Mouse (Mus musculus) embryo, embryonic 11 days (tissue): ENCODE measurements around the gene Hivep3.

Source experiments
- DNase-seq: peaks from one replicate; pipeline ENCODE4 v3.0.0-alpha.2; 2015

Gene Hivep3

DNA sequence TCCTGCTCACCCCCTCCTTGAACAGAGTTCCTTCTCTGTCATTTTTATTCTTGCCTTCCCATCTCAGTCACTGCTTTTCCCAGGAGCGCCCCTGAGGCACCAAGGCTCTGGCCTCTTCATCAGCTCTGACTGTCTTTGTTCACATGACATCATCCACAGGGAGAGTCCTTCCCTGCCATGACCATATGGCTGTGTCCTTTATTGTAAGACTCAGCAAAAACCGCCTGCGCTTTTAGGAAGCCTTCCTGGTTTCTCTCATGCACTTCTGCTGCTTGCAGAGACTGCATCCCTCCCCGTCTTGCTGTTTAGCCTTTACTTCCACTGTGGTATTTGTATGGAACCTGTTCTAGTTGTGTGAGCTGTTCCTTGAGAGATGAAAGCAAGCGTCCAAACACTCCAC is 216.6 kb downstream of the Hivep3 start:
- no peak for DNase-seq

DNA sequence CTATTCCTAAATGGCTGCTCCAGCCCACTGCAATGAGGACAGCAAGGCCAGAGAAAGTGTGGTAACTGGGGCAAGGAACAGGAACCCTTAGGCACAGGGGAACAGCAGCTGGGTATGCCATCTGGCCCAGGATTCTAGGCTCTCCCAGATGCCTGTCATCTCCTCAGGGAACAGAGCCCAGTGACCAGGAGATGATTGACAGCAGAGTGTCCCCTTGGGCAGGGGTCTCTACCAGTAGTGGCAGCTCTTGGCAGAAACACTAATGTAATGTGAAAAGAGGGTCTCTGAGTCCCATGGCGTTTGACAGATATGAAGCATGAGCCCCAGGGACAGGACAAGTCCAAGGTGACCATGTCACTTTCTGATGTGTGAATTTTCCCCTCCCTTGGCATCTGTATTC is 217.5 kb downstream of the Hivep3 start:
- no peak for DNase-seq

DNA sequence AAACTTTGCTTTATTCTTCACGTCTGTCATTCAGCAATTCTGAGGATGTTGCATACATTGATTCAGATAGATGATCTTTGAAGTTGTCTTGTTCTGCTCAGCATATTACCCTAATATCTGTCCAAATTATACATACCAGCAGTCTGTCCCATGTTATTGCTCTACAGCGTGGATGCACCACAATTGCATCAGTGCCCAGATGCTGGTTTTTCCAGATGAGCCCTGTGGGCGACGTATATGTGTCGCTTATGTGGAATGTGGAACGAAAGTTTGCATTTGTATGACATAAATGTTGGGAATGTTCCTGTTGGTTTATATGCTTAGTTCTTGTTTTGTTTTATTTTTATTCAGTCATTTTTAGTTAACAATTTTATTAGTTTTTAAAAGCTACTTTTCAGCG is 221.4 kb downstream of the Hivep3 start:
- DNase-seq, result no peak

DNA sequence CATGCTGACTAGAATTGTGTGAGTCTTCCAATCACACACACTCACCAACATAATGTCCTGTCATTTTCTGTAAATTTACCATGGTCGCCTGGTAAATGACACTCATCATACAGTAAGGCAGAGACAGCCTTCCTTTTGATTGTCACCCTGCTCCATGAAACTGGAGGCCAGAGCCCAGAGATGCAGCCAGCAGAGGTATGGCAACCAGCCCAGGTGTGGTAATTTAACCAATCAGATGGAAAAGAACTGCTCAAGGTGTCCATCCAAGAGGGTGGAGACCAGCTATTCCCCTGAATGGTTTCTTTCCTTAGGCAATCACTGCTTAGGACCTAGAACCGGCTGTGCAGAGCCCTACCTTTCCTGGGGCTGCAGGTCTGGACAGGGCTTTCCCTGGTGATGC is 224.4 kb downstream of the Hivep3 start:
- DNase-seq, result no peak

DNA sequence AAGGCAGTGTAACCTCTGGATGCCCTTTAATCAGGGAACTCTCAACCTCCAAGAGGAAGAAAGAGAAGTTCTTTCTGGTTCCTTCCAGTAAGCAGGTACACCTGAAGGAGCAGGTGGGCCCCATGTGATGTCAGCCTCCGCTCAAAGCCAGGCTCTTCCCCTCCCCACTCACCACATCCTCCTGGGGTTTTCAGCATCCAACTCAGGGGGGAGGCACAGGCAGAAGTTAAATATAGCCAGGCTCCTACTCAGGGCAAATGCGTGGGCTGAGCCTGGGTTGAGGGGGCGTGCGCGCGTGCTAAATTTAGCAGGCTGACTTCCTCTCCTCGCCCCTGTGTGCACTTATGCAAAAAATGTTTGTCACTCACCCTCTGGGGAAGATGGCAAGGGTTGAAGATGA is 225.7 kb downstream of the Hivep3 start:
- DNase-seq, result no peak

DNA sequence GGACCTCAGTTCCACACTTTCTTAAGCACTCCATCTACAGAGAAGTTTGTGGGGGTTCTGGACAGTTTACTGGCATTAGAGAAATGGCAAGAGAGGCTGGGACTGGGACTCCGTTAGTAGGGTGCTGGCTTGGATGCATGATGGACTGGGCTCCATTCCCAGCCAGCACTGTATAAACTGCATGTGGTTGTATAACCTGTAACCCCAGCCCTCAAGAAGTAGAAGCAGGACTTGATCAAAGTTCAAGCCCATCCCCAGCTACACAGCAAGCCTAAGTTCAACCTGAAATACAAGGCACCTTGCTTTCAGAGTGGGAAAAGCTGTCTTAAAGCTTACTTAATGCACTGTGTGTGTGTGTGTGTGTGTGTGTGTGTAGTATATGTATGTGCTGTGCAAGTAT is 226.3 kb downstream of the Hivep3 start:
- DNase-seq, result no peak

DNA sequence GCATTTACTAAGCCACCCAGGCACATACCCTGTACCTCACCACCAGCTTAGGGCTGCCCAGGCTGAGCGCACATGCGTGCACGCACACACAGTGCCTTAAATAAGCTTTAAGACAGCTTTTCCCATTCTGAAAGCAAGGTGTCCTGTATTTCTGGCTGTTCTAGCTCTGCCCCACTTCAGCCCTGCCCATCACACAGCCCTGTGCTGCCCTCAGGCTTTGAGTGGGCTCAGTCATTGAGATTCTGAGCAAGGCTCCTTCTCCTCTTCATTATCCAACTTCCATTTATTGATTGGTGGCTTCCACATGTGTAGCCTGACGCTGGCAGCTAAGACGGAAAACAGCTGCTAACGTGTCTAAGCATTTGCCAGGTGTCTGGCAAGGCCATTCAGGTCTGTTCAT is 226.9 kb downstream of the Hivep3 start:
- no peak for DNase-seq

DNA sequence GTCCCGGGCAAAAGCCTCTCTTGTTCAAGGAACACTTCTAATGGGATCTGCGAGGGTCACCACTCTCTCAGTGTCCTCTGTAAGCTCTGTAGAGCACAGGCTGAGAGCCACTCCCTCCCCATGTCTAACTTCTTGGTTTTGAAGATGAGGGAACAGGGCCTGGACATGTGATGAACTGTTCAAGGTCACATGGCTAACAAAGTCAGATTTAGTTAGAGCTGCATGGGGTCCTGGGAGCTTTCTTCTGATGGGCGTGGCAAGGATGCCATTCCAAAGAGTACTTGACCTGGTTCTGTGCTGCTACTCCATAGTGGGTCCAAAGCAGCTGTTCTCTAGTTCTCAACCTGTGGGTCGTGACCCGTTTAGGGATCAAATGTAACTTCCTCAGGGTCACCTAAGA is 227.6 kb downstream of the Hivep3 start:
- DNase-seq, result no peak

DNA sequence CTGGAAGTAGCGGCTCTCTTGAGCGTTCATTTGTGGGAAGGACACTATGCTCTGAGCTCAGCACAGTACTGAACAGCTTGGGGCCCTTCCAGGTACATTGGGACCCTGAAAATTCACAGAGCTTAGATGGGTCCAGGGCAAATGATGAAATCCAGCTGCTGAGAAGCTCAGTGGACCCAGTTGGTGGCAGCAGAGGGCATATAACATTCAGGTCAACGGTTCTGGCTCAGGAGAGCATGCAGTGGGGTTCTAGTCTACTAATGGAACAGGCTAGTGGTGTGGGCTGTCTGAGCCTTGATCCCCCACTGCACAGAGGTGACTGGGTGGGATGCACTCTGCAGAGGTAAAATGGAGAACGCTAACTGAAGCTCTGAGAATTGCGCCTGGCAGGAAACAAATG is 228.5 kb downstream of the Hivep3 start:
- DNase-seq, result no peak

DNA sequence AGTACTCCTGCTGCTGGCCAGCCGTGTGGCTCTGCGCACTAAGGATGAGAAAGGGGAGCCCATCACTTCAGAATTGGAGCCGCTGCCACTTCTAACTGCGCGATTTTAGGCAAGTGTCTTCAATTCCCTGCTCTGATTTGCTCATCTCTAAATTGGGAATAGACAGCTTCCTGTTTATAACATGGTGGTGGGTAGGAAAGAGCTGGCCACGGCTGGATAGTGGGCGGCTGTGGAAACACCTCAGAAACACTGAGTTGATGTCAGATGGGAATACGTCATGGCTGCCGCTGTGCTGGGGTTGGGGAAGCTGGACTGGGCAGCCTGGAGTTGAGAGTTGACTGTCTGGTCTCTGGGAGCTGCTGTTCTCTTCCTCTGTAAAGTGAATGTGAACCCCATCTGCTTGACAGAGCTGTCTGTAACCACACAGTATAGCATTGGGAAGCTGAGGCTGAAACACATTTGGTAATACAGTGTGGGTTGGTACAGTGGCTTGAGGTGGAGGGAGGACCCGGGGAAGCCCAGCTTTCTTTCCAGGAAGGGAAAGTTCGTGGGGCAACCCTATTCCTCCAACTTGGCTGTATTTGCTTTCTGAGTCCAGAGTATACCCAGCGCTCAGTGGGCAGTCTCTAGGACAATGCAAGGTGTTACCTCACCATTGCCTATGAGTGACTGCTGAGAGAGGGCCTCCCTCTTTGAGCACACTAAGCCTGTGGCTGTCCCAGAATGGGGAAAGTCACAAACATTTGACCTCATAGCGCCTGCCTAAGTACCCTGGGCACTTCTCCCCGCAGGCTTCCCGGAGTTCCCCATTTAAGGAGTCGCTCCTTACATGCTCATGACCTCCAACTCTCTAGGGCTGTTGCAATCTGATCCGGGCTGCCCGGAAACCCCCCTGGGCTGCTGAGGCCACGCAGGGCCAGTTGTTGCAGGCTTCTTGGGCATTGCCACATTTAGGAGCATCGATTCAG is 232.8 kb downstream of the Hivep3 start:
- peak; percentile 43 for DNase-seq

DNA sequence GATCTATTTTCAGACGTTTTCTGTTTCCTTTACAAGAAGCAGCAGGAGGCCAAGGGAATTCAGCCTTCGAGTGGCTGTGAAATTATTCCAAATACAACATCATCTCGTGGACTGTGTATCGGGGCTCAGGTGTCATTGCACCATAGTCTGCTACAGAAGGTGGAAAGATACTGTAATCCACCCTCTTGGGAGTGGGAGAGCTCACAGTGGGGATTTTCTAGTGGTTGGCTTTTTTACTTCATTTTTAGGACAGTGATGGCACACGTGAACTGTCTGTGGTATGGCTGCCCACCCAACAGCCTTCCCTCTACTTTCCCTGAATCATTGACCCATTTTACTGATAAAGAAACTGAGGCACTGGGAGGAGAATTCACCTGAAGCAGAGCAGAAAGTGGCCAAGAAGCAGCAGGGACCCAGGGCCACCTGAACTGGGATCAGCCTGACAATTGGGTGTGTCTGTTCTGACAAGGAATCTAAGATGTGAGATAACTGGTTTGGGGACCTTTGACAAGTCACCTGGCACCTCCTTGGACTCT is 233.6 kb downstream of the Hivep3 start:
- no peak for DNase-seq

DNA sequence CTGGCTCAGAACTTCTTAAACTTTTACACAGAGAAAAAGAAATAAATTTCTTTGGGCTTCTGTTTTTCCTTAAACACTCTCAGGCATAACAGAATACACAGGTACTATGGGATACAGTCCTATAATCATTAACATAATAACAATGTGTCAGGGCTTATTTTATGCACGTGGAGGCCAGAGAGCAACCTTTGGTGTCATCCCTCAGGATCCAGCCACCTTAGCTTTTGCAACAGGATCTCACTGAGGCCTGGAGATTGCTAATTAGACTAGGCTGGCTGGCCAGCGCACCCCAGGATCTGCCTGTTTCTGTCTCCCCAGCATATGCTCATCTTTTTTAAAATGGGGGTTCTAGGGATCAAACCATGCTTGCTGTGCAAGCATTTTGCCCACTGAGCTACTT is 234.1 kb downstream of the Hivep3 start:
- DNase-seq, result no peak

DNA sequence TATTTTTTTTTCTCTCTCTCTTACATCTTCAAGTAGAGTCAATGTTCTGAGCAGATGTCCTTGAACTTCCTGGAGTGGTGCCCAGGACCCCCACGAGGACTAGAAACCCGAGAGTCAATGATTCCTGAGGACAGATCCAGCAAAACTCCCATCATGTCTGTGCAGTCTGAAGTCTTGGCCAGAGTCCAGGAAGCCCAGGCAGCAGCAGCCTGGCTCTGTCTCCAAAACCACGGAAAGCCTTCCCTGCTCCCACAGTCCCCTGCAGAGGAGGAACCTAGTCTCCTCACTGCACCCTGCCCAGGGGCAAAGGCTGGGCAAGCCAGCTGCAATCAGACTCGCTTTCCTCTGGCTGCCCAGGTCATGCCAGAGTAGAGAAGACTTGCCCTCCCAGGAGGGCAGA is 234.5 kb downstream of the Hivep3 start:
- DNase-seq, result no peak

DNA sequence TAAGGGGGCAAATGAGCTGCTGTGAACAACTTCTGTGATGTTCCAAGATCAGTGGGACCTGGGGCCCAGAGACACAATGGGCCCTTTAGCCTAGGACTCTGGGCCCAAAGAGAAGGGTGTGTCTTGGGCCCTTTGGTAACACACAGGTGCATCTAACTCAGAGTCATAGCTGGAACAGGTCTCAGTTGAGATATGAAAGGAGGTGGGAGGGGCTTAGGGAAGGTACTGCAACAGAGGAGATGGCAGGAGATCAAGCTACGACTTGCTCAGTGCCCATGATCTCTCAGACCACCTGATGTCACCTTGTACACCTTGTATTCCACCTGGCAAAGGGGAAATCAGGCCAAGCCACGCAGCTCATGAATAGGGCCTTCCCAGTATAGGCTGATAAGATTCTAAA is 235.3 kb downstream of the Hivep3 start:
- DNase-seq, result no peak

DNA sequence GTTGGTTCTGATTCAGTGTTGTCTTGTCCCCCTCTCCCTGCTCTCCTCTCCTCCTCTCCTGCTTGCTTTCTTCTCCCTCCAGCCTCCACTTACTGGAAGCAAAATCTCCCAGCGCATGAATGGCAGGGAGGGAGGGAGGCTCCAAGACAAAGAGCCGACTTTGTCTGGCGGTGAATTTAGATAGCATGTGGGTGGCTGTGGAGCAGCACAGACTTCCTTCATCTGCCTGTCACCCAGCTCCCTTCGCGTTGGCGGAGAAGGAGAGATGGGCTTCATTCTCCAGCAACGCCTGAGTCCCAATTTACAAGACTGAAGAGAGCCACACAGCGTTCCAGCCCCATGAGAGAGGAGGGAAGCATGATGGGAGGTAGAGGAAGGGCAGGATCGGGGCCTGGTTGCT is 236.6 kb downstream of the Hivep3 start:
- DNase-seq, result no peak

DNA sequence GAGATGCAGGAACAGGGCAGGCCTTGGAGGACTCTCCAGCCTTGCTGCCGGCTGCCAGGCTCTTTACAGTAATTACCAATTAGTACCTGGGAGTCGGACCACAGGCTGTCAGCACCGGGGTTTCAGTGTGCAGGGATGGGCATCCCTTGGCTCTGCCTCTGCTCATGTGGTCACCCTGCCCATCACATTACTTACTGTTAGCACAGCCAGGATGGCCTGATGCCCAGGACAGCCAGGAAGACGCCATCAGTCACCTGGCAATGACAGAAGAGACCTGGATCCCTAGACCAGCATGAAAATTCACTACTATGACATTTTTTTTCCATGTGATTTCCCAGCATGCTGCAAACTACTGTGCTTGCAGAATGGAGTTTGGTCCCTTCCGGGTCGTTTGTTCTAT is 238.8 kb downstream of the Hivep3 start:
- no peak for DNase-seq

DNA sequence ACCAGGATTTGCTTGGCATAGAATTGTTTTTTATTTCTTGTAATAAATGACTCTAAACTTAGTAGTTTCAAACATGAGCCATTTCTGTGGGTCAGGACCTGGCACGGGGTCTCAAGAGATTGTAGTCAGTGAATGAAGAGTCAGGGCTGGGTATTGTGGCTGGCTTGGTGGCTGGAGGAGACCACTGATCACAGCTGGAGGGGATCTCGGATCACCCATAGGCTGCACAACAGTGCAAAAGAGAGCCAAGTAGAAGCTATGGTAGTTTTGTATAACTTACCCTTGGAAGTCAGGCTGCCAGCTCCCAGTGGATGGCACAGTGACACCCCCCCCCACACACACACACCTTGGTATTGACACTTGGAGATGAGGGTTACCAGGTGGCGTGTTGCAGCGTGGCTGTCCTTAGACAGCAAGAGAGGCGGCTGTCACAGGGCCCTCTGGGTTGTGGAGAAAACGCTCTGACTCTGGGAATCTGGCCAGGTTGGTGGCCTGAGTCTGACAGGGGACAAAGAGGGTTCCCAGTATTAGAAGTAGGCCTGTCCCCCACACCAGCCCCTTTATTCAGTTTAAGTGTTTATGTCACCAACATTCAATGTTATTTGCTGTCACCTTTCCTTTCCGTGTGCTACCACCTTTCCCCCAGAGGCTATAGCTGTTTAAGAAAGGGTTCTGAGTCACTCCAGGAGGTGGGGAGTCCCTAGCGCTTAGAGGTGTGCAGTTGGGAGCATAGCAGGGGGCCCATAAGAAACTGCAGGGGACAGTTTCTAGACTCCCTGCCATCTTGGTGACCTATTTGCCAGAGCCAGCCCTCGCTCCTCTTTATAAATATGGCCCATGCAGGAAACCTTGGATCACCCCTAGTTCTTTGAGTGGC is 240.4 kb downstream of the Hivep3 start:
- DNase-seq, result no peak

DNA sequence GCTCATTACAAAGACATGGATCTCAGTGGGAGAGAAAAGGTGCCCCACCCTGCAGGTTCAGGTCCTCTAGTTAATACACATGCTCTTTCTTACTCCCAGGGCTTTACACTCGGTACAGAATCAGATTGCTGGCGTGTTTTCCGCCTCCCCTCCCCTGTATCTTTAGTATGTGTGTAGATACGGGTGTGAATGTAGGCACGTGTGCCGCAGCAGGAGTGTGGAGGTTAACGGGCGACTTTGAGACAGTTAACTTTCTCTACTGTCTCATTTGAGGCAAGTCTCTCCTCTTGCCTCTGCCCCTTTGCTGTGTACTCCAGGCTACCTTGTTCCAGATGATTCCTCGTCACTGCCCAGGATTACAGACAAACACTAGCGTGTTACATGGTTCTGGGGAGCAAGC is 241.7 kb downstream of the Hivep3 start:
- no peak for DNase-seq

DNA sequence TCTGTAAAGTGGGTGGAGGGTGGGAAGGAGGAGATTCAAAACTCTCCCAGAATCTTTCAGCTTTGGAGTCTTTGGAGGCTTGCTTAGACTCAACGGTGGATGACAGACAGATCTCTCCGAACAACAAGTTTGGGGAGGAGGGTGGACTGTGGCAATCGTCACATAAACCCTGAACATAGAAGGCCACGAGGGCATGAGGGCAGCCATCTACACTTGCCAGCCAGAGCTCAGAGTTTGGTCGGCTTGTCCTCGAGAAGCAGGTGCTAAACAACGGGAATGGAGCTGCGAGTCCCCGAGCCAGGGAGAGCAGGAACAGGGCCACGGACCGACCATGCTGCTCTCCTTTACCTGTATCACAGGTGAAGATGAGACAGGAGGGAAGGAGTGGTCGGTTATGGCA is 242.2 kb downstream of the Hivep3 start:
- no peak for DNase-seq

DNA sequence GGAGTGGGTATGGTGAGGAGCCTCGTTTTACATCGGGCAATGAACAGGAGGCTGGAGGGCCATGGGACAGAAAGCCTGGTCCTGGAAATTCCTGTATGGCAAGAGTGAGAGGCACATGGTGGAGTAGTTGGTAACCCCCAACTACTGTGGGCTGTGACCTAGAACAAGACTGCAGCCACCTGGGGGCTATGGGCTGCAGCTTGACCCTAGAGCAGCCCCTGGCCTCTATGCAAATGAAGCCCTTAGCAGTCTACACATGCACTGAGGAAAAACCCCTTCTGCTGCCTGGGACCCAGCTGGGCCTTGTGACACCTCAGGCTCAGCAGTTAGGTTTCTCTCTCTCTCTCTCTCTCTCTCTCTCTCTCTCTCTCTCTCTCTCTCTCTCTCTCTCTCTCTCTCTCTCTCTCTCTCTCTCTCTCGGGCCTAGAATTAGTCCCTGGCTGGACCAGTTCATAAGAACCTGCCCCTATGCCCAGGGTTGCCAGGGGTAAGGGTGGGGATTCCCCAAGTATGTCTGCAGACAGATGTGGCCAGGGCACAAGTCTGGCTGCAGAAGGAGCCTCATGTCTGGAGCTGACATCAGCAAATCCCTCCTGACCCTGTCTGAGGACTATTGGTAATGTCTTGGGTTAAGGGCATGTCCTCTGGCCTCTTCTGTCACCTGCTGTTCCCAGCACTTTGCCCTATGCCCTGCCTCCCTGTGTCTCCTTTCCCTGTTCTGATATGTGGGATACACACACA is 243.0 kb downstream of the Hivep3 start:
- peak; percentile 36 for DNase-seq

DNA sequence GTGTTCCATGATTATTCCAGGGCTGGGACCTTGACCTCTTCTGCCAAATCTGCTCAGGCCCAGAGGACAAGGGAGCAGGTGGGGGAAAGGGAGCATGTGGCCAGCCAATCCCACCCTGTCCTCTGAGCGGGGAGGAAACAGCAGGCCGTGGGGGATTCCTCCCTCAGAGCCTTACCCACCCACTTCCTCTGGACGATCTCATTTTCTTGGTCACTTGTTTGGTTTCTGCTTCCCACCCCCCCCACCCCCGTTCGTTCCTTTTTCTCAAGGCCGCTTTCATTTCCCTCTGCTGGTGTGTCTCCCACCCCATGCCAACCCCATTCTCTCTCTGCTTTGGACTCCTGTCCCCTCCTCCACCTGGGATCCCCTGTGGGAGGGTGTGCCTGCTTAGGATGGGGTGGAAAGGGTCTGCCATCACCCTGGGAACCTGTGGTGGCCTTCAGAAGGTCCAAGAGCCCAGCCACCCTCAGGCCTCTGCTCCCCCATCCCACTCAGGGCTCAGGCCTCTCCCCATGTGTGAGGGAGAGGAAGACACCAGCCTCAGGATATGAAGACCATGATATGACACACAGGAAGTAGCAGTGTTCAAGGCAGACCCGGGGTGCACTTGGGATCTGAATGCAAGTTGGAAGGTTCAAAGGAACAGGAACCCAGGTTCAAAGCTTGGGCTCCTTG is 244.4 kb downstream of the Hivep3 start:
- no peak for DNase-seq

DNA sequence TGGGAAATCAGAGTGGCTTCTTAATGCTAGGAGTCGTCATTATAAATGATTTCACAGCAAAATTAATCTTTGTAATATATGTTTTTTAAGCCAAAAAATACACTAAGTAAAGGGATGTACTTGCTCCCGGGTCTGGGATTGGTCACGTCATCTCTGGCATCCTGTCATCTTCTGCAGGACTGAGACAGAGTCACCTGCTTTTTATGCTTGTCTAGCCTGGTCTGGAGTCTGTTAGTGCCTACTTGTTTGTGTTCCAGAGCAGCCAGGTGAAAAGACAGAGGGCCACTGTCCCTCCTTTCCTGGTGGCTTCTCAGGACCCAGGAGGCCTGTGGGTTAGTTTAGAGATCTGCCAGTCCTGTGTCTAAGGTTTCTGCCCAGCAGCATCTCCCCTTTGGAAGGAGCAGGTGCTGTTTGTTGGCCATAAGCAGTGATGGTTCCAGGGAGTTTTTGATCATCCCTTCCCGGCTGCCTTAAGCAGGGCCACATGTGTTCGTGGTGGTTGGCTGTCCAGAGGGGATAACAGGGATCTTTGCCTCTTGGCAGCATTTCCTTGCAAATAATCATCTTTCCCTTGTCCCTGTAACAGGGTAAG is 245.8 kb downstream of the Hivep3 start:
- no peak for DNase-seq
